Mouse (Mus musculus) midbrain, postnatal 0 days (tissue): Measurements from ENCODE around the gene Bcl3. TPM values are rescaled to one million over a fixed set of nuclear protein-coding genes. Genes with fewer than 3 reads are reported as not detected.
A peak's percentile ranks its signal among the peaks of the same experiment; 100 is the strongest.

ENCODE experiments used
- ATAC-seq: fragments of 200-750 bp; cut with Nextera tagmentation; 2 replicates; pipeline ENCODE4 v1.8.0; 2017; ENCODE audit warnings: moderate number of reproducible peaks, mild to moderate bottlenecking, moderate TSS enrichment, moderate library complexity; ENCODE audit not compliant: low FRiP score
- DNase-seq: peaks from one replicate; pipeline ENCODE4 v3.0.0-alpha.2; 2015; ENCODE audit warnings: low spot score
- H3K27ac ChIP-seq: fragments of 300-500 bp; sonication (generic); 2 replicates; pipeline ENCODE4 v1.5.1; 2014; ENCODE audit warnings: low read depth, mild to moderate bottlenecking, low read length, mixed read lengths
- H3K27me3 ChIP-seq: fragments of 300-500 bp; sonication (generic); 2 replicates; pipeline ENCODE4 v1.6.1; 2014; ENCODE audit warnings: low read length, control low read depth, mixed read lengths; ENCODE audit not compliant: insufficient read depth
- H3K36me3 ChIP-seq: fragments of 300-500 bp; sonication (generic); 2 replicates; pipeline ENCODE4 v1.6.1; 2014; ENCODE audit warnings: low read length, control low read depth, mixed read lengths; ENCODE audit not compliant: insufficient read depth
- H3K4me1 ChIP-seq: fragments of 300-500 bp; sonication (generic); 2 replicates; pipeline ENCODE4 v1.6.1; 2014; ENCODE audit warnings: mild to moderate bottlenecking, control low read depth, antibody characterized with exemption, low read length, mixed read lengths; ENCODE audit not compliant: insufficient read depth
- H3K4me2 ChIP-seq: fragments of 300-500 bp; sonication (generic); 2 replicates; pipeline ENCODE4 v1.6.1; 2014; ENCODE audit warnings: low read depth, mild to moderate bottlenecking, low read length, mixed read lengths; ENCODE audit not compliant: poor library complexity, severe bottlenecking
- H3K4me3 ChIP-seq: fragments of 300-500 bp; sonication (generic); 2 replicates; pipeline ENCODE4 v1.5.1; 2014; ENCODE audit warnings: low read depth, mild to moderate bottlenecking, low read length, moderate library complexity
- H3K9ac ChIP-seq: fragments of 300-500 bp; sonication (generic); replicated peaks from 2 replicates; pipeline ENCODE4 v1.6.1; 2014; ENCODE audit warnings: mild to moderate bottlenecking, low read length, moderate library complexity, mixed read lengths; ENCODE audit not compliant: poor library complexity, severe bottlenecking
- H3K9me3 ChIP-seq: fragments of 300-500 bp; sonication (generic); 2 replicates; pipeline ENCODE4 v1.6.1; 2016; ENCODE audit warnings: low read length, control low read depth
- CTCF ChIP-seq: IDR thresholded peaks from 2 replicates; pipeline ENCODE4 v1.5.1; 2016; ENCODE audit warnings: antibody characterized with exemption, mild to moderate bottlenecking
- WGBS: fragments of 180-500 bp; shearing (Covaris S2); extraction: QIAGEN DNeasy Blood & Tissue Kit; methylation state at CpG from one replicate; pipeline ENCODE4 v1.1.7; 2014; 5-methylcytosine and 5-hydroxymethylcytosine counted together
- polyA plus RNA-seq: library from polyadenylated mRNA; unstranded; fragments of >200 nt; fragmentation: Nextera tagmentation; extraction: Ambion mirVana; gene quantifications from 2 replicates; pipeline ENCODE4 v1.2.1, GENCODE M21; 2015
- total RNA-seq: library from RNA; depleted of rRNA; stranded (reverse); fragments of >200 nt; gene quantifications from 2 replicates; pipeline ENCODE4 v1.2.3, GENCODE M21; 2014; rRNA removed

Gene Bcl3
- total RNA-seq (0.55 and 0.66 TPM in 2 replicates), polyA plus RNA-seq (0.93 and 1.3 TPM in 2 replicates)

DNA sequence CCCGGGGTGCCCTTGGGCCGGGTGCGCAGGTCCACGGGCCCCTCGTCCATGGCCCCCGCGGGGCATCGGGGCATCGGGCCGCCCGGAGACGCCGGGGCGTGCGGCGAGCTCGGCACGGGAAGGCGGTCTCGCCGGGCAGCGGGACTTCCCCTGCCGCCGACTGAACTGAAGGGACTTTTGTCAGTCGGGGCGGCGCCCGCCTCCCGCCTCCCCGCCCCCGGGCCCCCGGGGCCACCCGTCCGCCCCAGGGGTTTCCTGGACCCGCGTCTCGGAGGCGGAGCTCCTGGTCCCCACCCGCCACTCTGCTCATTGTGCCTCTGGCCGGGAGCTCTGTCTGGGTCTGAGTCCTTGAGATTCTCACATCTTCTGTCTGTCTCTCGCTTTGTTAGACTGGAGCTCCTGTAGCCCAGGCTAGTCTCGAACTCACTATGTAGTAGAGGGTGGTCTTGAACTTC is at the start of gene Bcl3:
Gene Bcl3 (minus strand): TSS at position 167 of the 455 bp plus-strand sequence.
- Histone ChIP-seq H3K36me3 (no peaks in the 10 kb centered on the region), H3K27ac (no peak within 1 kb of the TSS), H3K4me2 (peak within 1 kb of the TSS; percentile 56), H3K9ac (peak within 1 kb of the TSS; percentile 8; the same call in 1 of the 2 replicates), H3K27me3 (peaks cover 26% of the 10 kb centered on the region), H3K4me3 (peak within 1 kb of the TSS; percentile 30), H3K4me1 (no peaks in the 10 kb centered on the region), H3K9me3 (no peaks in the 10 kb centered on the region)
- DNase-seq (no peak), ATAC-seq (no peak)
- 1% methylated on average over 19 of the region's 42 CpGs for WGBS
- TF ChIP-seq CTCF: no peak

DNA sequence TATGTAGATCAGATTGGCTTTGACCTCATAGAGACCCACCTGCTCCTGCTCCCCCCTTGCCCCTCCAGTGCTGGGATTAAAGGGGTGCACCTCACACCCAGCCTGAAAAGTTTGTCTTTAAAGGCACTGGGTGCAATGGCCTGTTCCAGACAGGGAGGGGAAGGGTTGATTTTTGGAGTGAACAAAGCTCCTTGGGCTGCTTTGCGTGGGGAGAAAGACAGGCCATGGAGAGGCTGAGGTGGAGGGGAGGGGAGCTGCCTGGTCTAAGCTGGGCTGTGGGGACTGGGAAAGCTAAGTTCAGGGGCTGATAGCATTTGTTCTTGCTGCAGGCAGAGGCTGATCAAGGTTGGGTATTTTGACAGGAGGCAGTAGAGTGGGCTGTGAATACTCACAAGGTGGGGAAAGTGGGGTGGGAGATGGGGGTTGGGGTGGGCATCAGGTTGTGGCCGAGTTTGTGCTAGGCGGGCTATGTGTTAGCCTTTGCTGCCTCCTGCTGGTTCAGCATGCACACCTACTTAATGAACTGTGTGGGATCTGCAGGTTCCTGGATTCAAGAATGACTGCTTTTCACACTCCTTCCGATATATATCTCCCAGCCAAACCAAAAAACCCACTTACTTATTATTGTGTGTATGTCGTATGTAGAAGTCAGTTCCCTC is 49.5 kb upstream of the Bcl3 start:
- no peak overlapping the region for H3K4me3 ChIP-seq
- no peak overlapping the region for H3K9ac ChIP-seq
- no peak overlapping the region for H3K27ac ChIP-seq
- TF ChIP-seq CTCF: peak; percentile 59
- H3K4me1 ChIP-seq: no peaks in the 10 kb centered on the region
- H3K4me2 ChIP-seq: no peak overlapping the region
- DNase-seq: peak; percentile 5
- WGBS: 55% methylated on average over 5 of the region's 5 CpGs
- H3K9me3 ChIP-seq: no peaks in the 10 kb centered on the region
- no peaks in the 10 kb centered on the region for H3K36me3 ChIP-seq
- H3K27me3 ChIP-seq: no peaks in the 10 kb centered on the region
- no peak for ATAC-seq

DNA sequence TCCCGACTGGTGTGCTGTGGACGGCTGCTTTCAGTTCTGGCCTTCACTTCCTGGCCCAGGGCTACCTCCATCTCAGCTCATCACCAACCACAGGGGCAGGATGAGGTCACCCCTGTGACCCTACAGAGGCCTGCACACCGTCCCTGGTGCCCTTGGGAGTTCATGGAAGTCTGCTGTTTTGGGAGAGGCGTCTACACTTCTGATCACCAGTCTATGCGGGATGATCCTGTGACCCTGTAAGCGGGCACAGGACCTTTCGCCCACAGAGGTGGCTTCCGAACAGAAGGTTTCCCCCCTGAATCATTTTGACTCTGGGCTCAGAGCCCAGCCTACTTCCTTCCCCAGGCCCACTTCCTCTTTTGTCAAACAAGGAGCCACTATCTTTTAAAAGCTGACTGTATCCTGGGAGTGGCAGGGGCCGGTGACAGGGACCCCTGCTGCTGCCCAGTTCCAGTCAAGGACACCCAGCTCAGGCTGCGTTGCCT is 48.6 kb upstream of the Bcl3 start:
- H3K27ac ChIP-seq: no peak overlapping the region
- DNase-seq (no peak), ATAC-seq (no peak)
- no peak for TF ChIP-seq CTCF
- H3K9ac ChIP-seq: no peak overlapping the region
- no peaks in the 10 kb centered on the region for H3K27me3 ChIP-seq
- H3K36me3 ChIP-seq: no peaks in the 10 kb centered on the region
- 63% methylated on average over 10 of the region's 10 CpGs for WGBS
- H3K4me2 ChIP-seq: no peak overlapping the region
- no peaks in the 10 kb centered on the region for H3K9me3 ChIP-seq
- no peak overlapping the region for H3K4me3 ChIP-seq
- no peaks in the 10 kb centered on the region for H3K4me1 ChIP-seq

DNA sequence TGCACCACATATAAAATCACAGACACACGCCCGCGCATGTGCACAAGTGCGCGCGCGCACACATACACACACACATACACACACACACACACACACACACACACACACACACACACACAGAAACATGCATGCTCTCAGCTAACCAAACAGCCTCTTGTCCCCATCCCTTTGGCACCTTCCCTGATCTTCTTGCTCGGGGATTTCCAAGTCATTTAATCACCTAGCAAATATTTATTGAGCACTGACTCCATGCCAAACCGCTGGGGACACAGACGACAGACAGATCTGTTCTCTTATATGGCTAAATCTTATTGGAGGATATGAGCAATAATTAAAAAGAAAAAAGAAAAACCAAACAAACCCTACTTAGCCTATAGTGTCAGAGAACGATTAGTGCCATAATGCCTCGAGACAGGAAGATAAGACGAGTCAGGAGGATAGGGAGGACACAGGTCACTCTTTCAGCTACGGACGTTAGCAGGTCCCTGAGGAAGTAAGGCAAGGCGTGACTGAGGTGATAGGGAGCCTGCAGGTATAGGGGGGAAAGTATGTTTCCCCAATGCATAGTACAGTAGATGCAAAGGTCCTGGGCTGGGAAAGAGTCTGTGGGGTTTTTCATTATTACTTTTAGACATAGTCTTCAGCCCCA is 45.3 kb upstream of the Bcl3 start:
- H3K27me3 ChIP-seq: no peaks in the 10 kb centered on the region
- 89% methylated on average over 16 of the region's 16 CpGs for WGBS

DNA sequence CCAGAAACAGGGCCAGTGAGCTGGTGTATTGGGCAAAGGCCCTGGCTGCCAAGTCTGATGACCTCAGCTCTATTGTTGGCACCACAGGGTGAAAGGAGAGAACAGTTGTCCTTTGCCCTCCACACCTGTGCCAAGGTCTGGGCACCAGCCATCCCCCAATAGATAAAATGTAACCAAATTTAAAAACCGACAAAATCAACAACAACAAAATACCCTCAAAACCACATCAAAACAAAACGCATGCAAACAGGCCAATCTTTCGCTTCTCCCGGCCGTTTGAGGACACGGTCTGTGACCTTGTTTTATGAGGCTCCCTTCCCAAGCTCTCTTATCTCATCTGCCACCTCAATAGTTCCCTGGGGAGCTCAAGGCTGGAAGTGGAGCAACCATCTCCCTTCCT is 43.9 kb upstream of the Bcl3 start:
- Histone ChIP-seq H3K9ac (no peak overlapping the region), H3K27ac (no peak overlapping the region), H3K36me3 (no peaks in the 10 kb centered on the region), H3K4me2 (no peak overlapping the region), H3K9me3 (no peaks in the 10 kb centered on the region), H3K27me3 (no peaks in the 10 kb centered on the region), H3K4me3 (no peak overlapping the region), H3K4me1 (no peaks in the 10 kb centered on the region)
- ATAC-seq: no peak
- no peak for TF ChIP-seq CTCF
- DNase-seq: no peak
- 81% methylated on average over 6 of the region's 6 CpGs for WGBS

More for the DNA sequence above, 45.3 kb upstream of the Bcl3 start:
- TF ChIP-seq CTCF: no peak
- Histone ChIP-seq H3K9ac (no peak overlapping the region), H3K4me1 (no peaks in the 10 kb centered on the region), H3K36me3 (no peaks in the 10 kb centered on the region), H3K4me2 (no peak overlapping the region), H3K9me3 (no peaks in the 10 kb centered on the region), H3K4me3 (no peak overlapping the region), H3K27ac (no peak overlapping the region)
- DNase-seq (no peak), ATAC-seq (no peak)
